Mouse (Mus musculus) gastrocnemius, postnatal 10 days (tissue): ENCODE data around the gene Tpi1. TPM values are rescaled to one million over a fixed set of nuclear protein-coding genes. Genes with fewer than 3 reads are reported as not detected.
"Not testable (repeated sequence)": the region's sequence is repeated elsewhere in the genome, so short reads cannot be mapped to it uniquely, and the experiment has no call there.

ENCODE experiments used
- DNase-seq: peaks from one replicate; pipeline ENCODE4 v3.0.0; 2021; ENCODE audit warnings: mixed read lengths
- total RNA-seq, 2 experiments: library from RNA; stranded (reverse); gene quantifications; 2 replicates each; pipeline ENCODE4 v1.2.3; 2021

The Tpi1 gene
- total RNA-seq, 2 experiments from 2014 or later, result 2,520 to 2,805 TPM

GRCm38 (mm10) chr6:124809052-124809774 is 4.9 kb downstream of the Tpi1 start:
- DNase-seq, result peak; percentile 87

- peak; percentile 80 for DNase-seq
These were observed 5.6 kb downstream of the Tpi1 start, which contains the start of gene Spsb2 for GRCm38 (mm10) chr6:124808358-124809012. Gene Spsb2, plus strand, starts transcription at chr6:124808661.

- no peak for DNase-seq
These were observed 6.1 kb downstream of the Tpi1 start for GRCm38 (mm10) chr6:124807986-124808357.

GRCm38 (mm10) chr6:124807366-124807765 is 6.7 kb downstream of the Tpi1 start:
- DNase-seq, result no peak

DNA sequence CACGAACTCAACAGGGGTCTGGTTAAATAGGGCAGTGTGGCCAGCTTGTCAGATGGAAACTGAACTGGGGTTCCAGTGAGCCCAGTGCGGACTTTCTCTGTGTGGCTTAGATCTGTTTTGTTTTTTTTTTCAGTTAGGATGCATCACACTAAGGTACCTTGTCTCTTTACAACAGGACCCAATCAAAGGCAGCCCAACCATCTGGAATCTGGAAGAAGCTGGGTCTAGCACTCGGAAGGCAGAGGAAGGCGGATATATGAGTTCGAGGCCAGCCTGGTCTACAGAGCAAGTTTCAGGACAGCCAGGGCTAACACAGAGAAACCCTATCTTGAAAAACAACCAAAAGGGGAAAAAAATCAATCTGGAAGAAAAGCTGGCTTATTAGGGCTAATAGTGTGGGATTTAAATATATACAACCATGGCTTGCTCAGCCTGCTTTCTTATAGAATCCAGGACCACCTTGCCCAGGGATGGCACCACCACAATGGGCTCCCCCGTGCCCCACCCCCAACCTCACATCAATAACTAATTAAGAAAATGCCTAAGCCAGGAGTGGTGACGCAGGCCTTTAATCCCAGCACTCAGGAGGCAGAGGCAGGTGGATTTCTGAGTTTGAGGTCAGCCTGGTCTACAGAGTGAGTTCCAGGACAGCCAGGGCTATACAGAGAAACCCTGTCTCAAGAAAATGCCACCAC is 7.5 kb downstream of the Tpi1 start:
- DNase-seq, result no peak

DNA sequence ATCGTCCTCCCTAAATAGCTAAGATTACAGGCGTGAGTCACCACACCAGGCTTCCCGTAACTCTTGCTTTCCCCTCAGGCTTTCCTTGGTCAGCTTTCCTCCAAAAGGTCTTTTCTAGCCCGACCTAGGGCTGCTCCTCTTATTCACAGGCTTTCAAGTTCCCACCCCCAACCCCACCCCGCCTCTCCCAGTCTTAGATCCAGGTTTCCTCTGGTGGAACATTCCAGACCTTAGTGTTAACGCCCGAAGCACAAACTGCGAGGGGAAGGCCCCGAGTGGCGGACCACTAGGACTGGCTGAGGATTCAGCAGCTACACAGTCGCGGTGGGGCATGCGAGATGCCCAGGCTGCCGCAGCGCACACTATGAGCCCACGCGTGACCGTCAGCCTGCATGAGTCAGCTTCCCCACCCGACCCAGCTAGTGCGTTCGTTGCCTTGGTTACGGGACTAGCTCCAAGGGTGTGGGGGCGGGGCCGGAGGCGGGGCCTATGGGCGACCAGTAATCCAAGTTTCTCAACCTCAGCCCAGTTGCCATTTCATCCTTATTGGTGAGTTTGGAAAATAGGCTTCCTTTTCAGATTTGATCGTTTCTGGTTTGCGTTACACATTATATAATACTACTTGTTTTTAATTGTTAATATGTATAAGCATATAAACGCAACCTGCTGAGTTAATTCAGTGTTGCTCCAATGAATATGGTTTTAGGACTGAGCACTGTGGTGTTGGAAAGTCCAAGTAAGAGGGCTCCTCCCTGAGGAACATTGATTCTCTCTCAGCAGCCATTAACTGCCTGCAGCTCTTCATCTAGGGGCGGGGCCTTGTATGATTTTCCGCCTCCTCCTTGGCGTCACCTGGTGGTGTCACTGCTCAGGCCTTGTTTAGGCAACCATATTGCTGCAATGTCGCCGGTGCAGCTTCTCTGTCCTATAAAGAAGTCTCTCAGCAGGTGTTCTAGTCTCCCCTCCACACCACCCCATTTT is 8.5 kb downstream of the Tpi1 start:
- DNase-seq, result peak; percentile 96

DNA sequence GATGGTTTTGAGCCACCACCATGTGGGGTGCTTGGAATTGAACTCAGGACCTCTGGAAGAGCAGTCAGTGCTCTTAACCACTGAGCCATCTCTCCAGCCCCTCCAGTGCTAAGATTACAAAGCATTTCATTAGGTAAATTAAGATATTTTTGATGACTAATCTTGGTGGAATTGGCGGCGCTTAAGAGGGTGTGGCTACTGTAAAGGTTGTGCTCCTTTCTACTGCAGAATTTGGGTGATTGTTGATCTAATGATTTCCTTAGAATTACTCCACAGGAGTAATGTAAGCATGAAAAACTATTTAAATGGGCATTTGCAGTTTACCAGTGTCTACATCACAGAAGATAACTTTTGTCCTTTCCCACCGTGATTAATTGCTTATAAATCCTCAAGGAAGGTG is 9.8 kb downstream of the Tpi1 start:
- no peak for DNase-seq

DNA sequence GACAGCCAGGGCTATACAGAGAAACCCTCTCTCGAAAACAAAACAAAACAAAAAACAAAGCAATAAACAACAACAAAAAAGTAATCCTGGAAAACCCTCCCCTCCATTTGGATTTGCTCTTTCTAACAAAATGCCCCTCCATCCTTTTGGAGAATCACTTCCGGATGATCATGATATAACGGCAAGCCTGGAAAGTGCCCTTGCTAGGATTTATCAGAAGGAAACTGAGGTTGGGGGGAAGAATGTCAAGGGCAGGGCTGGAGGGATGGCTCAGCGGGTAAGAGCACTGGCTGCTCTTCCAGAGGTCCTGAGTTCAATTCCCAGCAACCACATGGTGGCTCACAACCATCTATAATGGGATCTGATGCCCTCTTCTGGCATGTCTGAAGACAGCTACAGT is 10.4 kb downstream of the Tpi1 start:
- not testable (repeated sequence) for DNase-seq

DNA sequence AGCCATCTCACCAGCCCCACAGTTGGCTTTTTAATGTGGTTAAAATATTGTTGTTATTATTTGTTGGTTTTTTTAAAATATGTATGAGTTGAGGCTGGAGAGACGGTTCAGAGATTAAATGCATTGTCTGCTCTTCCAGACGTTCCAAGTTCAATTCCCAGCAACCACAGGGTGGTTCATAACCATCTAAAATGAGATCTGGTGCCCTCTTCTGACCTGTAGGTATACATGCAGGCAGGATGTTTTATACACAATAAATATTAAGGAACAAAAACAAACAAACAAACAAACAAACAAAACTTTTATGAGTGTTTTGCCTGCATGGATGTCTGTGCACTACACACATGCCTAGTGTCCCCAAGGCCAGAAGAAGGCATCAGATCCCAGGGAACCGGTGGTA is 11.0 kb downstream of the Tpi1 start:
- no peak for DNase-seq

DNA sequence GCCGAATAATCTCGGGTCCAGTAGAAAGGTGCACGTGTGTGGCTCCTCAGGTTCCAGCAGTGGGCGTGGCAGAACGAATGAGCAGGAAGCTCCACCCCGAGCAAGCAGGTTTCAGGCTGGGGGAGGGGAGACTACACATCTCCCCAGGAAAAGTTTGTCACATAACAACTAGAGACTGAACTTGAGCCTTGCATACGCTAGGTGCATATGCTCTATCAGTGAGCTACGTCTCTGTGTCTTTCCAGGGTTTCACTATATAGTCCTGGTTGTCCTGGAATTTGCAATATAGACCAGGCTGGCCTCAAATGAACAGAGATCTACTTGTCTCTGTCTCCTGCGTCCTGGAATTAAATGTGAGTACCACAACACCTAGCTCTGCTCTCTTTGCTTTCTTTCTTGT is 11.7 kb downstream of the Tpi1 start:
- DNase-seq, result not testable (repeated sequence)

GRCm38 (mm10) chr6:124796200-124796599 is 17.9 kb downstream of the Tpi1 start:
- no peak for DNase-seq

DNA sequence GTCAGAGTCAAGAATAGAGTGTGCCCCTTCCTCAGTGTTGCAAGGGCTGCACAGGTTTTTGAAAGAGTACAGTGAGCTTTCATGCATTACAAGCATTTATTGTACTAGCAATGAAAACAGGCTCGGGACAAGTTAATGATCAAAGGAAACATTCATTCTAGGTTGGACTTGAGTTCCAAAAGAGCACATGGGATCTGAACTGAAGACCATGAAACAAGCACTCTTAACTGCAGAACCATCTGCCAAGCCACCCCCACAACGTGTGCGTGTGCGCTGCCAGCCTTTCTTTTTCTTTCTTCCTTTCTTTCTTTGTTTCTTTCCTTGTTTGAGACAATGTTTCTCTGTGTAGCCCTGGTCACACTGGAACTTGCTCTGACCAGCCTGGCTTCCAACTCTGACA is 18.3 kb downstream of the Tpi1 start:
- no peak for DNase-seq

- no peak for DNase-seq
These were observed 22.2 kb downstream of the Tpi1 start for GRCm38 (mm10) chr6:124791911-124792310.

DNA sequence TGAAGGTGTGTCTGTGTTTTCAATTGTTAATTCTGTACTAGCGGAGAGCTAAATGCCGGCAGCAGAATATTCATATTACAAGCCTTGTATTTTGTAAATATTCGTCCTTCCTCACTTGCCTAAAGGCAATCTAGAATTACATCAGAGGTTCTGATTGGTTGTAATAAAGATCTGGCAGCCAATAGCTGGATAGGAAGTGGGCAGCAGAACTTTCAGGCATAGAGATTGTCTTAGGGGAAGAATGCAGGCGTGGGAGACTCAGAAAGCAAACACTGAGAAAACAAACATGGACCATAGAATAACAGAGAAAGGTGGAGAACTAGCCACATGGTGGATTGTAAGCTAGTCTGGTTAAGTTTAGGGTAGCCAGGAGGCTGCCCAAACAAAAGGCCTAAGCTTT is 24.0 kb downstream of the Tpi1 start:
- DNase-seq, result no peak

DNA sequence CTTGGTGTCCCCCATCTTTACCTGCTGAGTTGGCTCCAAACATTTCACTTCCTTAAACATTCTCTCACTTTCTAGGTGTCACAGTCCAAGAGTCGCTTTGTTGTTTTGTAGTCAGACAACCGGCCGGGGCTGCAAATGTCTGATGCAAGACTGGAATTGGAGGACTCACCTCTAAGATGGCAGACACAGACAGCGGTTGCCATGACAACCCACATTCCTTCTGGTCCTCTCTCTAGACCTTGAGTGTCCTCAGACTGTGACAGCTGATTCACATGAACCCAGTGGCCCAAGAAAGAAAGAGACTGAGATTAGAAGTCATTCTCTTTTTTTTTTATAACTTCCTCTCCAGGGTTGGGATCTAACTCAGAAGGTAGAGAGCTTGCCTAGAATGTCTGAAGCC is 24.6 kb downstream of the Tpi1 start:
- no peak for DNase-seq

- no peak for DNase-seq
These were observed 26.4 kb downstream of the Tpi1 start for GRCm38 (mm10) chr6:124787722-124788121.

GRCm38 (mm10) chr6:124786756-124787420 is 27.2 kb downstream of the Tpi1 start:
- DNase-seq, result no peak

GRCm38 (mm10) chr6:124782436-124782835 is 31.7 kb downstream of the Tpi1 start:
- peak; percentile 18 for DNase-seq

DNA sequence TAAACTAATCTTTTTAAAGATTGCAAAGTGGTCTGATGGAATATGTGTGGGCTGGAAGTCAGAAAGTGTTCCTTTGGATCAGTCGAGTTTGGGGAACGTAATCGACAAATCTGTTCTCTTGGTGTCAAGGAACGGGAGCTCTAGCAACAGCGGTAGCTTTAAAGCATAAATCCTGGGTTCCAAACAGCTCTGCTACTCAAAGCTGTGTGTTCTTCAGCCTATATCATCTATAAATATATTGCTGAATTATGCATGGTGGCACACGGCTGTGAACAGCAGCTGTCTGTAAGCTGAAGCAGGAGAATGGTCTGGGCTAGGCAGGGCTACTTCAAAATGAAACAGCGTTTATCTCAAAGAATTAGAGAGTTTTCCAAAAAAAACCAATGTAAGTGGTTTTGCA is 33.2 kb downstream of the Tpi1 start:
- DNase-seq, result no peak

DNA sequence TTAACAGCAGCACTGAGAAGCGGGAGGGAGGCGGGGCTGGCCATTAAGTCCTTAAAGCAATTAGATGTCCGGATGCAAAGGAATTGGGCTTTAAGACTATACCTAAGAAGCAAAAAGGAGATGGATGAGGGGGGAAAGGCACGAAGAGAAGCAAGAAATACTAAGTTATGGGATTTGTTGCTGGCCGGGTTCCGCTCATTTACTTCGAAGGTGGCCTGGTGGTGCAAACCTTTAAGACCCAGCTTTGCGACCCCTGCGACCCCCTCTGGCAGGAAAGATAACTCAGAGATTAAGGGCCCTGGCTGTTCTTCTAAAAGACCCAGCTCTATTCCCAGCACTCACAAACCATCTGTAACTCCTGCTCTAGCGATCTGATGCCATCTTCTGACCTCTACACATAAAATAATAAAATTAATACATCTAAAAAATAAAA is 34.1 kb downstream of the Tpi1 start:
- DNase-seq, result no peak

- peak; percentile 11 for DNase-seq
These were observed 34.7 kb downstream of the Tpi1 start, which contains the start of gene Lrrc23 for GRCm38 (mm10) chr6:124779222-124779983. Gene Lrrc23, minus strand, starts transcription at chr6:124779727.
